Mouse (Mus musculus): ENCODE data around the gene Plcd3.

Gene Plcd3

GRCm38 (mm10) chr11:103101481-103101865, at the start of gene Plcd3, which contains the start of gene Acbd4:
Plcd3 (minus strand) TSS chr11:103101658.
Acbd4 (plus strand) TSS chr11:103101682.
- peak; percentile 74 for DNase-seq

GRCm38 (mm10) chr11:103149771-103150170, 48.3 kb upstream of the Plcd3 start:
- DNase-seq, result no peak

GRCm38 (mm10) chr11:103147766-103148165, 46.3 kb upstream of the Plcd3 start:
- no peak for DNase-seq

GRCm38 (mm10) chr11:103146386-103146785, 44.9 kb upstream of the Plcd3 start:
- DNase-seq, result no peak

- DNase-seq, result no peak
Observed at GRCm38 (mm10) chr11:103144309-103145285, 43.1 kb upstream of the Plcd3 start.

- peak; percentile 92 for DNase-seq
Observed at GRCm38 (mm10) chr11:103142441-103143182, 41.2 kb upstream of the Plcd3 start.

DNA sequence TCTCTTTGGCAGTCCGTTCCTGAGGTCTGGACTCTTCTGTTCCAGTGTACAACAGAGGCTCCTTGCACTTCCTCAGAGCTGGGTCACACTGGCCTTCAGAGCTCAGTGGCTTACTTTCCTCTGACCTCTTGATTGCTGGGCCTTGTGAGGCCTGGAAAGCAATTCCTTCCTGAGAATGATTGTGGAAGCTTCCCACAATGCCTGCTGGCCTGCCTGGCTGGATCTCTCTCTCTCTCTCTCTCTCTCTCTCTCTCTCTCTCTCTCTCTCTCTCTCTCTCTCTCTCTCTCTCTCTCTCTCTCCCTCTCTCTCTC, 40.4 kb upstream of the Plcd3 start:
- no peak for DNase-seq

DNA sequence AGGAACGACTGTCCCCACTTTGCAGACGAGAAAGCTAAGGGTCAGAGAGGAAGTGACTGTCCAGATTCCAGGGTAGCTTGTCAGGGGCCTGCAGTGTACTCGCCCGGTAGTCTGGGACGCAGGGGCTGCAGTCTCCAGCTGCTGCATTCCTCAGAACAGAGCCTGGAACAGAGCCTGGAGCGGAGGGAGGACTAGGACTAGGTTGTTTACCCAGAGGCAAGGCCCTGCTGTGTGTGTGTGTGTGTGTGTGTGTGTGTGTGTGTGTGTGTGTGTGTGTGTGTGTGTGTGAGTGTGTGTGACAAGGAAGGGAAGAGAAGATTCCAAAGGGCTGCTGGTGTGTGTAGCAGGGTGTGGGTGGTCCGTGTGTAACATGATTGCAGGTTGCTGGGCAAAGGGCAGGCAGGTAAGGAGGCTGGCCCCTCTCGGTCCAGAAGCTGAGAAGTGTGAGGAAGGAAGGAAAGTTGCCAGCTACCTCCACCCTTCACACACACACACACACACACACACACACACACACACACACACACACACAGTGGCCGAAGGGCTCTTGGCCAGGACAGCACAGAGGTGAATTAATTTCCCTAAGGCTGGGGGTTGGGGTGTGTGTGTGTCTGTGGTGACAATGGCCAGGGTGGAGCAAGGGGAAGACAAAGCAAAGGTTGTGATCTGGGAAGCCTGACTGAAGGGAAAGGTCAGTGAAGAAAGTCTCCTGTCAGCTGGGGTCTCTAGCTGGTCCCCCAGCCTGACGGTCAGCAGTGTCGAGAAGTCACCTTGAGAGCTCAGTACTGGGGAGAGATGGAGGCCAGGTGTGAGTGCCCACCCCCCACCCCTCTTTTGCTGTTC, 39.9 kb upstream of the Plcd3 start:
- DNase-seq, result no peak

GRCm38 (mm10) chr11:103140763-103141100, 39.3 kb upstream of the Plcd3 start:
- DNase-seq, result no peak

DNA sequence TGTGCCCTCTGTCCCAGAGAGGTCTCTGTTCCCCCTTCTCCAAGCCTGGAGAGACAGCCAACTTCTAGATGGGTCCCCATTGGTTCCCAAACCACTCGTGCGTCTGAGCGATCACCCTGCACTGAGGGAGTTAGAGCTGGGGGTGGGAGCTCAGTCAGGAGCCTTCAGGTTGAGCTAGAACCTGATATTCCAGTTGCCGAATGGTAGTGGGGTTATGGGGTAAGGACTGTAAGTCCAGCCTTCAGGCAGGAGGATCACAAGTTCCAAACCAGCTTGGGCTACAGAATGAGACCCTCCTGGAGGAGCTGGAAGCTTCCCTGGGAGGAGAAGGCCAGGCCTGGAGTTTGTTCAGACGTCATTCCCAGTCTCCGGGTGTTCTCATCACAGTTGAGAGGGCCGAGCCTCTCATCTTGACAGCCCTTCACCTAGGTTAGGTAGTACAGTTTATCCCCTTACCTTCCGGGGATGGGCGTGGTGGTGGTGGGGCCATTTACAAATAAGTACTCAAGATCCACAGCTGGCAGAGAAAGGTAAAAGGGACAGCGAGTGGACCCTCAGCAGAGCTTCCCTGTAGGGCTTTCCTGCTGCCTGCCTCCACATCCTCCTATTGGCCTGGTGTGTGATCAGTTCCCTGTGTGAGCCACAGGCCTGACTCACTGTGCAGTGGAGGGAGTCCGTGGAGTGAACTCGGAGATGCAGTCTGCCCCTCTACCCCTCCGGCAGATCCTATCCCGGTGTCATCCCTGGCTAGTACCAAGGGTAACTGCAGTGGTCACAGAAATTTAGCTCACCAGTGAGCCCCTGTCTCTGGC, 38.7 kb upstream of the Plcd3 start:
- DNase-seq, result no peak

DNA sequence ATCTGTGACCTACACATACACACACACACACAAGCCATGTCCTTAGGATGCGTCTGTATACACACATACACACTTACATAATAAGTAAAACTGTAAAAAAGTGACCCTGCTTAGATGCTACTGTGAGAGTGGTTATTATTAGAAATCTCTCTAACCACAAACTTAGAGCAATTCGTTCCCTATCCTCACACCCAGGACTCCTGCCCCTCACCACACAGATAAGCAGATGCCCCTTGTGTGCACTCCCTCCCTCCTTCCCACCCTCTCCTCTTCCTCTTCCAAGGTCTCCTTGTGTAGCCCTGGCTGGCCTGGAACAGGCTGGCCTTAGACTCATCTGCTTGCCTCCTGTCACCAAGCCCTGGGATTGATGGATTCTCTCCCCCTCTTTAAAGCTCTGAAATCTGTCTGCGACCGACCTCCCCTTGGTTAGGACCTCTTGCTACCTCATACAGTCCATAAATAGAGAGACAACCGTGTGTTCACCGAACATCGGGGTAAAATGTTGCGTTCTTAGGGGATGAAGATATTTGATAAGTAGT, 34.6 kb upstream of the Plcd3 start:
- no peak for DNase-seq

GRCm38 (mm10) chr11:103134221-103134620, 32.8 kb upstream of the Plcd3 start:
- DNase-seq, result no peak

DNA sequence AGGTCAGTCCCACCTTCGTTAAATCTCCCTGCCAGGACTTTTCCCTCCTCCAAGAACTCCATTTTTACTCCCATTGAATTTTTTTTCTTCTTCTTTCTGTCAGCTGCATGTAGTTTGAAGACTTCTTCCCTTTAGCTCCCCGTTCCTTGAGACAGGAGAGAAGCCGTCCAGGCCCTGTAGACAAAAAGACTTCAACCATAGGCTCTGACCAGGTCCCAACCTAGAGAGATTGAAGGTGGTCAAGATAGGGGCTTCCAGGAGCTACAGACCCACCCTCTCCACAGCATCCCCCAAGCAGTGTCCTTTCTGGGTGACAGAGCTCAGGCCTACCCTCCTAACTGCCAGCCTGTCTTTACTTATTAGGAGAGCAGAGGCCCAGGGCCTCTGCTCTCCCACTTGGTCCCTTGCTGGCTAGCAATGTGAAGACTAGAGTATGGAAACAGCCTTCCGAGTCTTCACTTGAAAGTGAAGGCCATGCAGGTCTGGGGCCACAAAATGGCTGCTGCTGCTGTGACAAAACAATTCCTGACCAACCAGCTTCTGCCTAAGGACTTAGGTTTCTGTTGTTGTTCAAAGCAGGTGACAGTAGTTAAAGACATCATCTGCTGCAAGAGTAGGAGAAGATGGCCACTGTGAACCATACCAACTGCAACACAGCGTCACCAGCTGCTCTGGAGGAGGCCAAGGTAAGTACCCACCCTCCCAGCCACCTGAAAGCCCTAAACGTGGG, 32.2 kb upstream of the Plcd3 start:
- no peak for DNase-seq

GRCm38 (mm10) chr11:103132576-103133455, 31.4 kb upstream of the Plcd3 start:
- DNase-seq, result peak; percentile 100

DNA sequence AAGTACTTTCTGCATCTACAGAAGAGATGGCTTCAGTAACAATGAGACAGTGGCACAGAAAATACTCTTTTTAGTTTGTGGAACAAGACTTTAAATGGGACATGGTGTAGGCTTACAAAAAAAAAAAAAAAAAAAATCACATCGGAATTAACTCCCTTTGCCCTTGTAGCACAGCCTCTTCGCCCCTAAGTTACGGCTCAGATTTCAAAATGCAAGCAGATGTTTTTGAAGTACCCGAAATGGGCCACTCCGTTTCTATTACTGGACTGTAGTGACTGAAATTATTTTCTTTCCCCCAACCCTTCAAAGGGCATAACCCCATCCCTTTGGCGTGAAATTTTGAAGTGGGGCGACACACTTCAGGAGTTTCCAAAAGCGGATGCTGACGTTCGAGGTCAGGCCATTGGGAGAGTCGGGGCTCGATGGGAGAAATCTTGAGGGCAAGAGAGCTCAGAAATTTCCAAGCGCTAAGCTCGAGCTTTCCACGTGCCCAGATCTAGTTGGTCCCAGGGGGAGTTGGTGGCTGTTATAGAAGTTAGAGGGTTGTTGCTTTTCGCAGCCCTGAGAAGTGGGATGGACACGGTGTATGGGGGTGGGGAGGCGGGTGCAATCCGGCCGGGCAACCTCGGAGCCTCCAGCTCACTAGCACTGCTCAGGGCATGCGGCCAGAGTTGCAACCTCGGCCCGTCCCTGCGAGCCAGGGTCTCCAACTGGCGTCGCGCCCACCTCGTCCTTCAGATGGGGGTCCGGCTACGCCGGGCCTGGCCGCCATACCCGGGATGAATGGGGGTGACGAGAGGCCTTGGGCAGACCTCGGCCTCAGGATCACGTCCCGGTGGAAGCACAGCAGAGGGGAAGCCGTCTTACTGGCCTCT, 30.5 kb upstream of the Plcd3 start, which contains the start of gene Hexim2:
Gene Hexim2 (plus strand): TSS at position 729 of the 875 bp plus-strand sequence.
- no peak for DNase-seq

DNA sequence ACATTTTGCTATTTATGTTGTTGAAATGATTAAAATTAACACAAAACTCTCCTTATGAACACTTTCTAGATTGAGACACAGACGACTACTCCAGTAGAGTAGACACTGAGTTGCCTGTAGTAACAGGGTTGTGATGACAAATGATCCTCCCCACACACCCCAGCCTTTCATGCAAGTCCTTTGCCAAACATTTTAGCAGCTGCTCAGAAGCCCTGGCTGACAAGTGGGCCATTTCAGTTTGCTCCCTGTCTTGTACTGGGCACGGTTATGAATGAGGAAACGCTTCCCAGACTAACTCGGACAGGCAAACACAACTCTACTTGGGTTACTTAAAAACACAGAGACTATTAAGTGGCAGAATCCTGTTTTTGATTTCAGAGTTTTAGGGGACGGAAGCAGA, 18.9 kb upstream of the Plcd3 start:
- DNase-seq, result no peak

DNA sequence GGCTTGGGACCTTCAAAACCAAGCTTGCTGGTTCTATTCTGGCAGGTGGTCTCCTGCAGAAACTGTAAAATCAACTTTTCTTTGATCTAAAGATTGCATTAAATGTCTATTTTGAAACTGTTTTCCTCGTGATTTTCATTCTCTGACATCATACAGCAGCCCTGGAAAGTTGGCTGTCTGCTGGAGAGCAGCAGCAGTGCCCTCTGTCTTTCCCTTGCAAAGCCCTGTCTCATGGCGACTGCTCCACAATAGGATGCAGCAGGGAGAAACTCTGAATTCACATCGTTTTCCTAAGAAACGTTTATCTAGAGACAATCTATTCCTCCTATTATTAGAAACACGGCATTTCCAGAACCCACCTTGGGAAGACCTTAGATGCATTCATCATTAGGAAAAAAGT, 18.2 kb upstream of the Plcd3 start:
- no peak for DNase-seq

- DNase-seq, result no peak
Observed at GRCm38 (mm10) chr11:103118866-103119265, 17.4 kb upstream of the Plcd3 start.

GRCm38 (mm10) chr11:103117591-103118009, 16.1 kb upstream of the Plcd3 start:
- peak; percentile 49 for DNase-seq
